Mouse (Mus musculus) lung, adult 10 weeks (tissue): ENCODE data around the gene 2510009E07Rik. TPM values are rescaled to one million over a fixed set of nuclear protein-coding genes. Genes with fewer than 3 reads are reported as not detected.

Experiments
- polyA plus RNA-seq: library from polyadenylated mRNA; stranded (reverse); fragments of 350-450 nt; fragmentation: Illumina TruSeq; extraction: RNeasy Lipid Tissue Mini Kit (QIAGEN cat#74804); gene quantifications from one replicate; pipeline ENCODE4 v1.2.3, GENCODE M21; 2014; ENCODE audit warnings: low read depth, low replicate concordance; ENCODE audit not compliant: insufficient read depth

The 2510009E07Rik gene
- polyA plus RNA-seq = 12.2 TPM

GRCm38 (mm10) chr16:21694463-21695241 lies at the start of gene 2510009E07Rik:
TSS of gene 2510009E07Rik (minus strand) at chr16:21694665.

Other genes with a start within 250 kb of the 2510009E07Rik start
- 4.8 TPM for gene Ehhadh, start 93.1 kb upstream of the 2510009E07Rik start, polyA plus RNA-seq
- 0.50 TPM for gene Map3k13, start 99.7 kb upstream of the 2510009E07Rik start, polyA plus RNA-seq